Mouse (Mus musculus): Measurements from ENCODE around the gene Ptprg.

- no peak for TF ChIP-seq CTCF (conservative IDR thresholded peaks at IDR 0.05; ENCODE audit: low read length)
- no peak for TF ChIP-seq POU5F1 (IDR thresholded peaks at IDR 0.05; ENCODE audit: borderline replicate concordance, low read length)
Observed at GRCm38 (mm10) chr14:11812291-11812690, 259.0 kb downstream of the Ptprg start.

All from E14TG2a.4 (cell line).